8 mouse cellular contexts compared by ENCODE assay signal in the genomic region with DNA sequence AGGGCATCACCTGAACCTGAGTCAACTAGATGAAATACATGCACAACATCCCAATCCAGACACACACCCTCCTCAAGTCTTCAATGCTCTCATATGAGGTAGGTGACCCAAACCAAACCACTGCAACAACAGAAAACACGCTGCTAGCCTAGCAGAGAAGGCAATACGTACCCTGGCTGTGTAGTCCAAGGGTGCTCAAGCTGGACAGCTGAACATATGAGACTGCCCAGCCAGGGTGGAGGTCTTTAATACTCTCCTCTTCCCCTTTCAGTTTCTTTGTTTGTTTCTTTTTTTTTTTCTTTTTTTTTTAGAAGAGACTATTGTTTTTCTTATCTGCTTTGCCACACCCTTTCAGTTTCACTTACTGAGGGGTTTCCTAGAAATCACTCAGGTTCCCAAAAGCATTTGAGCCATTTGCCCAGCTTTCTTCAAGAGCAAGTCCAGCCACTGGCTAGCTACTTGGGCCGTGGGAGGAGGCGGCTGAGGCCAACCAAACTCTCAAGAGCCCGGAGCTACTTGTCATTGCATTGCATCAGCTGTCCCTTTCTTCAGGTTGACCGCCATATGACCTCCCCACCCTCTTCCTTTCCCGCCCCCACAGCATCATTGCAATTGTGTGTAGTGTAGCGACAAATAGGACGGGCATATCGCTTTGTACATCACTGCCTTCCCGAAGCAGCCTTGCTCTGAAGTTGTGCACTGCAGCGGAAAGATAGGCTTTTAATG. TPM values are rescaled to one million over a fixed set of nuclear protein-coding genes. Genes with fewer than 3 reads are reported as not detected.
A peak's percentile ranks its signal among the peaks of the same experiment; 100 is the strongest.
DNase-seq lines count a peak whose midpoint lies in the region; ATAC-seq and TF ChIP-seq lines count a peak whose summit lies in the region.

A gene (plus strand): TSS at position 643 of the 726 bp plus-strand sequence.

- intact Hi-C loops in heart, postnatal 25 days (cut with DNase I), result loop anchor here (5.0 to 10.0 kb wide), 3 partner anchors 56 to 338 kb away; a partner anchor contains a TSS

- TF ChIP-seq CTCF in liver, adult 2 months (IDR thresholded peaks at IDR 0.05; ENCODE audit: low read depth, low read length), result no peak

- H3K9ac ChIP-seq in liver, adult 2 months (ENCODE audit: low read depth, low read length), result peak within 1 kb of the TSS; percentile 63
- peak within 1 kb of the TSS; percentile 85 for H3K9ac ChIP-seq in liver, embryonic 11.5 days (ENCODE audit: low read depth, low read length)

- ATAC-seq in common myeloid progenitor, adult 5-6 weeks (replicated peaks; ENCODE audit: low read depth, poor library complexity, severe bottlenecking), result no peak
- no peak for ATAC-seq in liver, embryonic 11.5 days (replicated peaks; ENCODE audit: low FRiP score)
- peak; percentile 52 for ATAC-seq in monocyte, adult 5-6 weeks (replicated peaks; ENCODE audit: insufficient number of reproducible peaks, low FRiP score, low TSS enrichment, poor library complexity, severe bottlenecking)

- H3K79me2 ChIP-seq in liver, adult 2 months (ENCODE audit: control insufficient read depth, insufficient read depth, low read length), result peaks cover 11% of the 10 kb centered on the region; the same call in 1 of the 2 replicates

- peaks cover 3% of the 10 kb centered on the region for H3K36me3 ChIP-seq in liver, adult 2 months (ENCODE audit: control insufficient read depth, insufficient read depth, low read length)
- peaks cover 2% of the 10 kb centered on the region; the same call in 1 of the 2 replicates for H3K36me3 ChIP-seq in liver, embryonic 11.5 days (ENCODE audit: control insufficient read depth, insufficient read depth, low read length)

- peak within 1 kb of the TSS; percentile 70 for H3K4me3 ChIP-seq in liver, adult 2 months (ENCODE audit: insufficient read depth, low read depth, low read length)
- H3K4me3 ChIP-seq in liver, embryonic 11.5 days (ENCODE audit: low read depth, low read length), result peak within 1 kb of the TSS; percentile 94

- H3K9me3 ChIP-seq in liver, embryonic 11.5 days (ENCODE audit: control insufficient read depth, low read length), result no peaks in the 10 kb centered on the region

- peak within 1 kb of the TSS; percentile 93 for H3K4me2 ChIP-seq in liver, embryonic 11.5 days

- 16% methylated on average over 12 of the region's 12 CpGs for WGBS in liver, adult 2 months
- WGBS in liver, embryonic 11.5 days, result 14% methylated on average over 12 of the region's 12 CpGs

- TF ChIP-seq POLR2A in liver, adult 2 months (IDR thresholded peaks at IDR 0.05; ENCODE audit: extremely low read depth, insufficient read depth, low read length), result no peak

- H3K27me3 ChIP-seq in liver, adult 2 months (ENCODE audit: control insufficient read depth, insufficient read depth, low read length), result no peaks in the 10 kb centered on the region
- no peaks in the 10 kb centered on the region for H3K27me3 ChIP-seq in liver, embryonic 11.5 days (replicated peaks; ENCODE audit: control insufficient read depth, insufficient read depth, low read length)

- DNase-seq in liver, adult 2 months (ENCODE audit: extremely low read depth, low read depth, low spot score), result no peak
- no peak for DNase-seq in liver
- DNase-seq in heart, postnatal 25 days (ENCODE audit: low spot score), result peak; percentile 9
- no peak for DNase-seq in liver, embryonic 11.5 days (ENCODE audit: low spot score)
- DNase-seq in right cerebral cortex, adult 18-20 months, result no peak
- DNase-seq in embryo, embryonic 10.5 days (ENCODE audit: low spot score), result no peak

- H3K27ac ChIP-seq in liver, adult 2 months (replicated peaks; ENCODE audit: insufficient read depth, low read depth, low read length), result peak within 1 kb of the TSS; percentile 32
- peak within 1 kb of the TSS; percentile 62 for H3K27ac ChIP-seq in liver, embryonic 11.5 days (ENCODE audit: low read depth, low read length)

- H3K4me1 ChIP-seq in liver, adult 2 months (ENCODE audit: control insufficient read depth, insufficient read depth, low read length), result peaks cover 12% of the 10 kb centered on the region
- peaks cover 13% of the 10 kb centered on the region for H3K4me1 ChIP-seq in liver, embryonic 11.5 days (replicated peaks; ENCODE audit: control insufficient read depth, insufficient read depth, low read length)

RNA-seq across cellular contexts. Expression of the gene that starts here (rescaled TPM):
- 9.3 and 11.4 TPM in 2 replicates for total RNA-seq in liver, adult 2 months (2014; rRNA removed)
- polyA plus RNA-seq in liver, adult 2 months (2012; rRNA removed), result 9.4 and 11.6 TPM in 2 replicates
- total RNA-seq in common myeloid progenitor, adult 5-6 weeks (2017), result 0.82 and 13.5 TPM in 2 replicates
- total RNA-seq in heart, postnatal 25 days (2021), result 1 to 10 TPM; 3.9 TPM
- polyA plus RNA-seq in liver, embryonic 11.5 days (2014; fragmentation: Nextera tagmentation; extraction: Ambion mirVana), result 4.1 and 5.3 TPM in 2 replicates
- total RNA-seq in monocyte, adult 5-6 weeks (2017), result 3.0 to 9.0 TPM (median 6.5 TPM) in 3 replicates
